Mouse (Mus musculus): ENCODE data around the gene Dhrs7c.

DNA sequence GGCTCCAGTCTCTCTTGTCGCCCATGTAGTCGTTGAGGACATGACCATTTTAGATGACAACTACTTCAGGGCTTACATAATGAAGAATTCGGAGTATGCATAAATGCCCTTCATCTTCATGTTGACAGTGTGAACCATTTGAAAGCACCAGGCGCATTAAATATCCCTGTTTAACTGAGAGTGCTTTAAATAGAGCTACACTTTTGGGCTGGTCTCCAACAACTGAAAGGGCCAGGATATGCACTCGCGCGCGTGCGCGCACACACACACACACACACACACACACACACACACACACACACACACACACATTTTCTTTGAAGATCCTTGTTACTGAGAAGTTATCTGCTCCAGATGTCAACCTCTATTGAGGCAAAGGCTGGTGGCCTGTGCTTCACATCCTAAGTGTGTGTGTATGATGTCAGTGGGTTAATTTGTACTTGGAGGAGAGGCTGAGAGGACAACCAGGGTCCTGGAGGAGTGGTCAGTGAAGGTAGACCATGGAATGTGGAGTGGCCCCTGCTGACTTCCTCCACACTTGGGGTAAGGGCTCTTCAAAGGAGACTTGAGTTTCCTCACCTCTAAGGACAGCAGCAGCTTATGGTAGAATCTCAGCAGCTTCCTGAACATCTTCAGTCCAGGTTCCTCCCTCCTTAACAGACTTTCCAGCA lies 37.6 kb downstream of the Dhrs7c start:
- no peak for TF ChIP-seq CTCF (IDR thresholded peaks at IDR 0.05; ENCODE audit: control insufficient read depth, insufficient read depth, insufficient replicate concordance, low read depth, low read length)
- no peak for TF ChIP-seq POLR2A (IDR thresholded peaks at IDR 0.05; ENCODE audit: control insufficient read depth, low read depth, low read length)

Data from testis, adult 2 months (tissue).